Mouse (Mus musculus) heart, postnatal 0 days (tissue): ENCODE results near the gene Slc25a11. TPM values are rescaled to one million over a fixed set of nuclear protein-coding genes. Genes with fewer than 3 reads are reported as not detected.

Experiments used
- ATAC-seq: fragments of 200-750 bp; cut with Nextera tagmentation; 2 replicates; pipeline ENCODE4 v1.8.0; 2017; ENCODE audit warnings: low read depth, moderate number of reproducible peaks, moderate library complexity; ENCODE audit not compliant: insufficient read depth
- DNase-seq: peaks from one replicate; pipeline ENCODE4 v3.0.0-alpha.2; 2016; ENCODE audit warnings: low spot score
- H3K27ac ChIP-seq: fragments of 300-500 bp; sonication (generic); 2 replicates; pipeline ENCODE4 v1.5.1; 2014; ENCODE audit warnings: low read depth, mild to moderate bottlenecking
- H3K27me3 ChIP-seq: fragments of 300-500 bp; sonication (generic); 2 replicates; pipeline ENCODE4 v1.6.1; 2014; ENCODE audit warnings: low read length, mixed read lengths; ENCODE audit not compliant: control insufficient read depth, insufficient read depth
- H3K36me3 ChIP-seq: fragments of 300-500 bp; sonication (generic); replicated peaks from 2 replicates; pipeline ENCODE4 v1.6.1; 2014; ENCODE audit warnings: low read length, mixed read lengths; ENCODE audit not compliant: control insufficient read depth, insufficient read depth
- H3K4me1 ChIP-seq: fragments of 300-500 bp; sonication (generic); 2 replicates; pipeline ENCODE4 v1.6.1; 2014; ENCODE audit warnings: antibody characterized with exemption; ENCODE audit not compliant: control insufficient read depth, insufficient read depth
- H3K4me2 ChIP-seq: fragments of 300-500 bp; sonication (generic); 2 replicates; pipeline ENCODE4 v1.6.1; 2014; ENCODE audit warnings: low read depth, mild to moderate bottlenecking, low read length, moderate library complexity
- H3K4me3 ChIP-seq: fragments of 300-500 bp; sonication (generic); 2 replicates; pipeline ENCODE4 v1.5.1; 2014; ENCODE audit warnings: low read depth, low read length
- H3K9ac ChIP-seq: fragments of 300-500 bp; sonication (generic); replicated peaks from 2 replicates; pipeline ENCODE4 v1.6.1; 2014; ENCODE audit warnings: low read depth, low read length, mixed read lengths
- H3K9me3 ChIP-seq: fragments of 300-500 bp; sonication (generic); replicated peaks from 2 replicates; pipeline ENCODE4 v1.6.1; 2016; ENCODE audit warnings: low read length; ENCODE audit not compliant: control insufficient read depth
- CTCF ChIP-seq: IDR thresholded peaks from 2 replicates; pipeline ENCODE4 v1.5.1; 2016; ENCODE audit warnings: antibody characterized with exemption, control low read depth, low read depth
- EP300 ChIP-seq: IDR thresholded peaks from 2 replicates; pipeline ENCODE4 v1.6.1; 2016; ENCODE audit warnings: antibody characterized with exemption, low read depth
- WGBS: fragments of 180-500 bp; shearing (Covaris S2); extraction: QIAGEN DNeasy Blood & Tissue Kit; methylation state at CpG from one replicate; pipeline ENCODE4 v1.1.7; 2014; 5-methylcytosine and 5-hydroxymethylcytosine counted together
- polyA plus RNA-seq: library from polyadenylated mRNA; unstranded; fragments of >200 nt; fragmentation: Nextera tagmentation; extraction: Ambion mirVana; gene quantifications from 2 replicates; pipeline ENCODE4 v1.2.1, GENCODE M21; 2015
- total RNA-seq: library from RNA; depleted of rRNA; stranded (reverse); fragments of >200 nt; gene quantifications from 2 replicates; pipeline ENCODE4 v1.2.3, GENCODE M21; 2014; ENCODE audit warnings: low replicate concordance

Slc25a11 gene
- total and polyA plus RNA-seq, 2 experiments from 2014 or later = 446 to 532 TPM

- no peaks in the 10 kb centered on the region for H3K9me3 ChIP-seq
- no peak for ATAC-seq
- TF ChIP-seq CTCF (no peak), EP300 (peak; percentile 39; the same call in 1 of the 2 replicates)
These were observed 8.5 kb upstream of the Slc25a11 start for GRCm38 (mm10) chr11:70655571-70656455.

GRCm38 (mm10) chr11:70654923-70655570 lies 7.8 kb upstream of the Slc25a11 start:
- H3K36me3 ChIP-seq = peaks cover 37% of the 10 kb centered on the region
- peak overlapping the region; percentile 75 for H3K4me2 ChIP-seq
- H3K27ac ChIP-seq = peak overlapping the region; percentile 100
- 0% methylated on average over 48 of the region's 48 CpGs for WGBS
- ATAC-seq = peak; percentile 58
- H3K9ac ChIP-seq = peak overlapping the region; percentile 99
- H3K4me1 ChIP-seq = peaks cover 36% of the 10 kb centered on the region
- H3K4me3 ChIP-seq = peak overlapping the region; percentile 96
- H3K27me3 ChIP-seq = no peaks in the 10 kb centered on the region
- peak; percentile 80 for DNase-seq
- no peaks in the 10 kb centered on the region for H3K9me3 ChIP-seq
- no peak; the same call in 1 of the 2 replicates for TF ChIP-seq EP300
- TF ChIP-seq CTCF = no peak

More at GRCm38 (mm10) chr11:70655571-70656455, 8.5 kb upstream of the Slc25a11 start:
- H3K4me2 ChIP-seq = peak overlapping the region; percentile 75
- H3K9ac ChIP-seq = peak overlapping the region; percentile 99
- WGBS = under 1% methylated on average over 61 of the region's 61 CpGs
- H3K27ac ChIP-seq = peak overlapping the region; percentile 100
- peak overlapping the region; percentile 96 for H3K4me3 ChIP-seq
- H3K27me3 ChIP-seq = no peaks in the 10 kb centered on the region
- H3K36me3 ChIP-seq = peaks cover 36% of the 10 kb centered on the region
- no peak for DNase-seq
- peaks cover 41% of the 10 kb centered on the region for H3K4me1 ChIP-seq

GRCm38 (mm10) chr11:70654198-70654922 lies 7.1 kb upstream of the Slc25a11 start, which contains the start of gene Pfn1:
Gene Pfn1, minus strand, starts transcription at chr11:70654644.
- DNase-seq = peak; percentile 87
- Histone ChIP-seq H3K9ac (peak within 1 kb of the TSS; percentile 99), H3K27ac (peak within 1 kb of the TSS; percentile 100), H3K36me3 (peaks cover 38% of the 10 kb centered on the region), H3K4me1 (peaks cover 33% of the 10 kb centered on the region), H3K4me2 (peak within 1 kb of the TSS; percentile 75), H3K4me3 (peak within 1 kb of the TSS; percentile 96), H3K27me3 (no peaks in the 10 kb centered on the region), H3K9me3 (no peaks in the 10 kb centered on the region)
- ATAC-seq = peak; percentile 42
- TF ChIP-seq CTCF (no peak), EP300 (no peak; the same call in 1 of the 2 replicates)
- under 1% methylated on average over 52 of the region's 61 CpGs for WGBS

- ATAC-seq (peak; percentile 28), DNase-seq (no peak)
- TF ChIP-seq EP300 (peak; percentile 43; the same call in 1 of the 2 replicates), CTCF (no peak)
- H3K4me1 ChIP-seq = peaks cover 25% of the 10 kb centered on the region
- no peaks in the 10 kb centered on the region for H3K9me3 ChIP-seq
- under 1% methylated on average over 59 of the region's 63 CpGs for WGBS
- H3K27ac ChIP-seq = peak overlapping the region; percentile 100
- H3K27me3 ChIP-seq = no peaks in the 10 kb centered on the region
- H3K36me3 ChIP-seq = peaks cover 43% of the 10 kb centered on the region
- peak overlapping the region; percentile 99 for H3K9ac ChIP-seq
- H3K4me2 ChIP-seq = peak overlapping the region; percentile 75
- H3K4me3 ChIP-seq = peak overlapping the region; percentile 96
These were observed 6.3 kb upstream of the Slc25a11 start for GRCm38 (mm10) chr11:70653345-70654197.
